Mouse (Mus musculus) brain, embryonic 14.5 days (tissue): ENCODE results near the gene Vav2.

Experiments
- CTCF ChIP-seq: fragments of 200-500 bp; IDR thresholded peaks from 2 replicates; pipeline ENCODE4 v1.5.1; 2012; ENCODE audit warnings: inconsistent platforms, mild to moderate bottlenecking, moderate library complexity, borderline replicate concordance; ENCODE audit not compliant: insufficient read depth, insufficient read length; ENCODE audit errors: extremely low read depth
- POLR2A ChIP-seq: fragments of 200-500 bp; IDR thresholded peaks from 2 replicates; pipeline ENCODE4 v1.6.1; 2012; ENCODE audit warnings: mild to moderate bottlenecking, inconsistent platforms, borderline replicate concordance; ENCODE audit not compliant: poor library complexity, insufficient read depth, insufficient read length, severe bottlenecking; ENCODE audit errors: extremely low read depth

GRCm38 (mm10) chr2:27300725-27301443 is 125.9 kb downstream of the Vav2 start:
- TF ChIP-seq CTCF (no peak), POLR2A (no peak)
